Mouse (Mus musculus) forebrain, embryonic 15.5 days (tissue): ENCODE results near the gene Foxp1. TPM values are rescaled to one million over a fixed set of nuclear protein-coding genes. Genes with fewer than 3 reads are reported as not detected.

Source experiments
- ATAC-seq: fragments of 200-750 bp; cut with Nextera tagmentation; replicated peaks from 2 replicates; pipeline ENCODE4 v1.8.0; 2017; ENCODE audit warnings: mild to moderate bottlenecking, moderate TSS enrichment, moderate library complexity
- H3K27ac ChIP-seq: fragments of 300-500 bp; sonication (generic); replicated peaks from 2 replicates; pipeline ENCODE4 v1.5.1; 2015; ENCODE audit warnings: mild to moderate bottlenecking, inconsistent platforms
- H3K27me3 ChIP-seq: fragments of 300-500 bp; sonication (generic); 2 replicates; pipeline ENCODE4 v1.6.1; 2015; ENCODE audit warnings: inconsistent platforms
- H3K36me3 ChIP-seq: fragments of 300-500 bp; sonication (generic); 2 replicates; pipeline ENCODE4 v1.6.1; 2015; ENCODE audit warnings: mild to moderate bottlenecking, inconsistent platforms
- H3K4me1 ChIP-seq: fragments of 300-500 bp; sonication (generic); 2 replicates; pipeline ENCODE4 v1.6.1; 2015; ENCODE audit warnings: inconsistent platforms
- H3K4me2 ChIP-seq: fragments of 300-500 bp; sonication (generic); replicated peaks from 2 replicates; pipeline ENCODE4 v1.6.1; 2015; ENCODE audit warnings: mild to moderate bottlenecking, inconsistent platforms
- H3K4me3 ChIP-seq: fragments of 300-500 bp; sonication (generic); 2 replicates; pipeline ENCODE4 v1.5.1; 2015; ENCODE audit warnings: mild to moderate bottlenecking, inconsistent platforms
- H3K9ac ChIP-seq: fragments of 300-500 bp; sonication (generic); replicated peaks from 2 replicates; pipeline ENCODE4 v1.6.1; 2015; ENCODE audit warnings: mild to moderate bottlenecking, inconsistent platforms
- H3K9me3 ChIP-seq: fragments of 300-500 bp; sonication (generic); 2 replicates; pipeline ENCODE4 v1.6.1; 2016; ENCODE audit warnings: inconsistent platforms
- WGBS: fragments of 180-500 bp; shearing (Covaris S2); methylation state at CpG from one replicate; pipeline ENCODE4 v1.1.7; 2015; ENCODE audit warnings: mixed read lengths; 5-methylcytosine and 5-hydroxymethylcytosine counted together
- polyA plus RNA-seq: library from polyadenylated mRNA; unstranded; fragments of >200 nt; fragmentation: Nextera tagmentation; extraction: Ambion mirVana; gene quantifications from 2 replicates; pipeline ENCODE4 v1.2.1, GENCODE M21; 2015

Foxp1 gene
- polyA plus RNA-seq, 1 experiment from 2014 or later, result 102 TPM

DNA sequence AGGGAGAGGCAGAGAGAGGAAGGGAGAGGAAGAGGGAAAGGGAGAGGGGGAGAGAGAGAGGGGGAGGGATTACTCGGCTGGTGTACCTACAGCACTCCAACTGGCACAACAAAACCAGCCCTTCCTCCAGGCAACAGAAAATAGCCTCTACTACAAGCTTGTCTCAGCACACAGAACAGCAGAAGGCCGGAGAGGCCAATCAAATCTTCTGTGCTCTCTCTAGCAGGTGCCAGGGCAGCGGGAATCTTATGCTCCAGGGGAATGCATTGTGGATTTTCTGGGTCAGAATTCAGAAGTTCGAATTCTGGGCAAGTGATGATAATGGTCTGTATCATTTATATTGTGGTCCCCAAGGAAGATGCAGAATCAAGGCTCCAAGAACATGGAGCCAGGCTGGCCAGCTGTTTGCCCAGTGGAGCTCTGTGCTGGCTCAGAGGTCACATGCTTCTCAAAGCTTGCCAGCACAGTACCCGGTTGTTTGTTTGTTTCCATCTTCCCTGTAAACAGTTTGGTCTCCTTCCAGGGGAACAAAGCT is 11.8 kb upstream of the Foxp1 start:
- Histone ChIP-seq H3K27me3 (no peaks in the 10 kb centered on the region), H3K9ac (no peak overlapping the region), H3K9me3 (no peaks in the 10 kb centered on the region), H3K27ac (no peak overlapping the region), H3K36me3 (no peaks in the 10 kb centered on the region), H3K4me2 (no peak overlapping the region), H3K4me1 (no peaks in the 10 kb centered on the region), H3K4me3 (no peak overlapping the region)
- no peak for ATAC-seq
- WGBS, result 50% methylated on average over 5 of the region's 5 CpGs

GRCm38 (mm10) chr6:99532458-99532857 is 9.9 kb upstream of the Foxp1 start:
- H3K27me3 ChIP-seq, result no peaks in the 10 kb centered on the region
- H3K9ac ChIP-seq, result no peak overlapping the region
- 97% methylated on average over 4 of the region's 4 CpGs for WGBS
- H3K4me1 ChIP-seq, result no peaks in the 10 kb centered on the region
- no peaks in the 10 kb centered on the region for H3K9me3 ChIP-seq
- ATAC-seq, result no peak
- H3K4me3 ChIP-seq, result no peak overlapping the region
- H3K36me3 ChIP-seq, result no peaks in the 10 kb centered on the region
- no peak overlapping the region for H3K4me2 ChIP-seq
- H3K27ac ChIP-seq, result no peak overlapping the region

GRCm38 (mm10) chr6:99528972-99529371 is 6.5 kb upstream of the Foxp1 start:
- Histone ChIP-seq H3K9me3 (no peaks in the 10 kb centered on the region), H3K9ac (no peak overlapping the region), H3K36me3 (no peaks in the 10 kb centered on the region), H3K27me3 (no peaks in the 10 kb centered on the region), H3K4me1 (peaks cover 5% of the 10 kb centered on the region; the same call in 1 of the 2 replicates), H3K4me2 (no peak overlapping the region), H3K4me3 (no peak overlapping the region), H3K27ac (no peak overlapping the region)
- WGBS, result 71% methylated on average over 2 of the region's 2 CpGs
- no peak for ATAC-seq

DNA sequence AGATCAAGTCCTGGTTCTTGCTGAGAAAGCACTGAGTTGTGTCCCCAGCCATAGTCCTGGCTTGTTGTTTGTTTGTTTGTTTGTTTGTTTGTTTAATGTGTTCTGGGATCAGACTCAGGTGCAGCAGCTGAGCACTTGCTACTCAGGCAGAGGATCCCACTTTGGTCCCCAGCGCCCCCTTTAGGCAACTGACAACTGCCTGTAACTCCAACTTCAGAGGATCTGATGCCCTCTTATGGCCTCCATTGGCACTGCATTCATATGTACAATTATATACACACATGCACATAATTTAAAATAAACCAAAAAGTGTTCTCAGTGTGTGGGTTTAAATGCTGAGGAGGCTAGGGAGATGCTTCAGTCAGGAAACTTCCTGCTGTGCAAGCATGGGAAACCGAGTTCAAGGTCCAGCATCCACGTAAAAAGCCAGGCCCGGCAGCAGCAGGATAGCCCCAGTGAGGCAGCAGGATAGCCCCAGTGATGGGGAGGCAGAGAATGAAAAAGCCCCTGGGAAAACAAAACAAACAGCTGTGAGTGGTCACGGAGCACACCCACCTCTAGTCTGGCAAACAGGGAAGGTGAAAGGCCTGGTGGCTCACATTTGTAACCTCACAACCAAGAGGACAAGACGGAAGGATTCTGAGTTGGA is 5.1 kb upstream of the Foxp1 start:
- Histone ChIP-seq H3K9ac (no peak overlapping the region), H3K4me2 (no peak overlapping the region), H3K4me1 (peaks cover 12% of the 10 kb centered on the region; the same call in 1 of the 2 replicates), H3K27me3 (no peaks in the 10 kb centered on the region), H3K9me3 (no peaks in the 10 kb centered on the region), H3K36me3 (no peaks in the 10 kb centered on the region), H3K27ac (no peak overlapping the region), H3K4me3 (no peak overlapping the region)
- 94% methylated on average over 6 of the region's 6 CpGs for WGBS
- ATAC-seq, result no peak

GRCm38 (mm10) chr6:99525351-99525750 is 2.8 kb upstream of the Foxp1 start:
- Histone ChIP-seq H3K4me1 (peaks cover 12% of the 10 kb centered on the region; the same call in 1 of the 2 replicates), H3K27me3 (no peaks in the 10 kb centered on the region), H3K4me2 (0 out of 2 replicates have a peak overlapping the region, but pooled peaks have one; percentile 4), H3K4me3 (no peak overlapping the region), H3K27ac (peak overlapping the region; percentile 49; the same call in 1 of the 2 replicates), H3K36me3 (no peaks in the 10 kb centered on the region), H3K9ac (0 out of 2 replicates have a peak overlapping the region, but pooled peaks have one; percentile 13), H3K9me3 (no peaks in the 10 kb centered on the region)
- ATAC-seq, result no peak
- WGBS, result 37% methylated on average over 8 of the region's 8 CpGs

DNA sequence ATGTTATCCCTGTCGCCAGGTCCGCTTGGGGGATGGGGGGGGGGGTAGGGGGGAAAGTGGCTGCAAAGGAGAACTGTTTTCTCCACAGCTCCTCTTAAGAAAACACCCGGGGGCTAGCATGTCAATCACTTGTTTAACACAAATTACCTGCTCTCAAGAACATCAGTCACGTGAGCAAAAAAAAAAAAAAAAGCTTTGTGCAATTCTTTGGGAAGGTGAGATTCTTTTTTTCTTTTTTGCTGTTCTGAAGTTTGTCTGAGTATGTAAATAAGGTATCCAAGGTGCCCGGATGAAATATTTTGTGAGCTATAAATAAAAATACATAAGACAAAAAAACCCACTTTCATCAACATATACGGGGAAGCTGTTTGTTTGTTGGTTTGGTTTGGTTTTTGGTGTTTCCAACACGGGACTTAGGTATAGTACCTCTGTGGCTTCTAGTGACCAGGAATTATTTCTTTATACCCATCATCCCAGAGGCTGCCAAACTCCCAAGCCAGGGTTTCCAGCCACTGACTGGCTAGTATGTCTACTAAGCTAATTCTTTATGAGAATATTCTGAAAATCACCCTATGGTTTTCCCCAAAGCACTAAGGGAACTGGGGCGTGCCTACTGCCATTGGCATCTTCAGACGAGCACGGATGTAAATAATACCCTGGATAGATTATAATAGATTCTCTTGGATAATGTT is 1.3 kb upstream of the Foxp1 start:
- Histone ChIP-seq H3K9ac (peak overlapping the region; percentile 98), H3K27ac (peak overlapping the region; percentile 100), H3K9me3 (no peaks in the 10 kb centered on the region), H3K4me1 (peaks cover 18% of the 10 kb centered on the region; the same call in 1 of the 2 replicates), H3K4me3 (peak overlapping the region; percentile 62), H3K4me2 (peak overlapping the region; percentile 98), H3K36me3 (no peaks in the 10 kb centered on the region), H3K27me3 (no peaks in the 10 kb centered on the region)
- no peak for ATAC-seq
- 19% methylated on average over 10 of the region's 10 CpGs for WGBS

GRCm38 (mm10) chr6:99523109-99523632 is 650 bp upstream of the Foxp1 start:
- ATAC-seq, result peak; percentile 66
- Histone ChIP-seq H3K4me3 (peak overlapping the region; percentile 62), H3K27ac (peak overlapping the region; percentile 100), H3K4me1 (peaks cover 18% of the 10 kb centered on the region; the same call in 1 of the 2 replicates), H3K9ac (peak overlapping the region; percentile 98), H3K9me3 (no peaks in the 10 kb centered on the region), H3K36me3 (no peaks in the 10 kb centered on the region), H3K27me3 (no peaks in the 10 kb centered on the region), H3K4me2 (peak overlapping the region; percentile 98)
- WGBS, result 1% methylated on average over 22 of the region's 22 CpGs

DNA sequence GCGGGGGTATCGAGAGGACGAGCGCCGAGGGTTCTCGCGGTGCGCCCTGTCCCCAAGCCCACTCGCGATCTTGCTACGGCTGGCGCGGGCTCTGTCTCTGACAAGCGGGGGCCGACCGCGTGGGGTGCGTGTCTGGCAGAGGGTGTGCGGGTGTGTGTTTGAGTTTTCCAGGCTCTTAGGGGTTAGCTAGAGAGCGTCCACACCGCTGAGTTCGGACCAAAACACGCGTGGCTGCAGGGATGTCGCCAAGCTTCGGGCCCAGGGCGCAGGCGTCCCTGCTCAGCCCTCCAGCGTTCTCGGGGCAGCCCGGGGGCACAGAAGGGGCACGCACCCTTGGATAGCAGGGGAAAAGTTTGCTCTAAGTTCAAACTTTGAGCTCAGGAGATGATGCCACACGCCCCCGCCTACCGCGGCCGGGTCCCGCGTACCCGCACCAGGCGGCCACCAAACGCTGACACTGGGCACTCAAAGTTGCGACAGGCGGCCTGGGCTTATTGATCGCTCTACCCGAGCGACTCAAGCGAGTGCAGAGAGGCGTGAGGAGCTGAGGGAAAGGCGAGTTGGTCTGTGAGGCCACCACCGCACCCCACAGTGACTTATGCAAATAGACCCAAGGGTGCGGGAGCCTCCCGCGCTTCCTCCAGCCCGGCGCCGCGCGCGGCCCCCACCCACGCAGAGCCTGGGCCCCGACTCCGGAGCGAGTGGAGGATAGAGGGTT is 721 bp downstream of the Foxp1 start:
- Histone ChIP-seq H3K9ac (peak overlapping the region; percentile 98), H3K4me2 (peak overlapping the region; percentile 98), H3K27me3 (no peaks in the 10 kb centered on the region), H3K4me1 (peaks cover 24% of the 10 kb centered on the region; the same call in 1 of the 2 replicates), H3K36me3 (no peaks in the 10 kb centered on the region), H3K27ac (peak overlapping the region; percentile 100), H3K4me3 (peak overlapping the region; percentile 62), H3K9me3 (no peaks in the 10 kb centered on the region)
- peak; percentile 13 for ATAC-seq
- 0% methylated on average over 64 of the region's 64 CpGs for WGBS

DNA sequence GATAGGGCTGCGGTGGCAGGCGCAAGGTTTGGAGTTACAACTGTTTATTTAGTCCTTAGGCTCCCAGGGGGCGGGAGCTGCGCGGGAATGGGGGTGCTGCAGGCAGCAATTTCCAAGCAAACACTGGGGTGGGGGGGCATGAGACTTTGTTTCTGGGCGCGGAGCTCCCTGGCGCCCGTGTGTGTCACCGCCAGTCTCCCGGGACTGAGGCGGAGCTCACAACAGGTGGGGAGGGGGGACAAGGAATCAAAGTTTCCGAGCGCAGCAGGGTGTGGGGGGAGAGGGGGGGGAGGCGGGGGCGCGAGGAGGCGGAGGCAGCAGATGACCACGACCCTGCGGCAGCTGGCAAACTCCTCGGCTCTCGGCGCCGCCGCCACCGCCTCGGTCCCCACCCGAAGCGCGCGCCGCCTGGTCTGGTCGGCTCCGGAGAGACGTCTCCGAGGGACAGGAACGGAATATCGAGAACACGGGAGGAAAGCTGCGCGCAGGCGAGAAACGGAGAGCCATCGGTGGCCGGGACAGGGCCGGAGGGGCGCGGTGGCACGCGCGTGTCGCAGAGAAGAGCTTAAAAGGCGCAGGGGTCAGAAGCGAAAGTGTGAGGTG is 1.4 kb downstream of the Foxp1 start:
- H3K4me2 ChIP-seq, result peak overlapping the region; percentile 98
- peak overlapping the region; percentile 62 for H3K4me3 ChIP-seq
- WGBS, result under 1% methylated on average over 51 of the region's 54 CpGs
- H3K36me3 ChIP-seq, result no peaks in the 10 kb centered on the region
- H3K9me3 ChIP-seq, result no peaks in the 10 kb centered on the region
- H3K9ac ChIP-seq, result peak overlapping the region; percentile 98
- peak overlapping the region; percentile 100 for H3K27ac ChIP-seq
- peaks cover 28% of the 10 kb centered on the region for H3K4me1 ChIP-seq
- ATAC-seq, result peak; percentile 46
- no peaks in the 10 kb centered on the region for H3K27me3 ChIP-seq

DNA sequence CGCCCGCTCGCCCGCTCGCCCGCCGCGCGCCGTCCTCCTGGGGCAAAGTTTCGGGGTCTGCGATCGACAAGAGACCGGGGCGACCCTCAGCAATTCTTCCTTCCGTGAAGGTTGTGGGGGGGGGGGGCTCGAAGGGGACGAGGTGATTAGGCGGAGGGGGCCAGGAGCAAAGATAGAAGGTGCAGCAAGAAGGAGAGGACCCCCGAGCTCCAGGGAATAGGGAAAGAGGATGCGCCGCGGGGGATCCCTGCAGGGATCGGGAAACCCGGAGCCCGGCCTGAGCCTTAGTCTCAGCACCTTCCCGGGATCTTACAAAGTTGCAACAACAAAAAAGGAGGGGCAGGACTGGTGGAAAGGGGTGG is 1.9 kb downstream of the Foxp1 start:
- peak overlapping the region; percentile 98 for H3K9ac ChIP-seq
- H3K4me2 ChIP-seq, result peak overlapping the region; percentile 98
- peak overlapping the region; percentile 62 for H3K4me3 ChIP-seq
- peaks cover 28% of the 10 kb centered on the region for H3K4me1 ChIP-seq
- H3K9me3 ChIP-seq, result no peaks in the 10 kb centered on the region
- ATAC-seq, result peak; percentile 55
- no peaks in the 10 kb centered on the region for H3K27me3 ChIP-seq
- no peaks in the 10 kb centered on the region for H3K36me3 ChIP-seq
- WGBS, result under 1% methylated on average over 25 of the region's 27 CpGs
- H3K27ac ChIP-seq, result peak overlapping the region; percentile 100

GRCm38 (mm10) chr6:99519806-99520675 is 2.5 kb downstream of the Foxp1 start:
- Histone ChIP-seq H3K36me3 (no peaks in the 10 kb centered on the region), H3K9me3 (no peaks in the 10 kb centered on the region), H3K27ac (peak overlapping the region; percentile 100), H3K27me3 (no peaks in the 10 kb centered on the region), H3K4me3 (peak overlapping the region; percentile 62), H3K9ac (peak overlapping the region; percentile 98), H3K4me2 (peak overlapping the region; percentile 98), H3K4me1 (peaks cover 25% of the 10 kb centered on the region)
- ATAC-seq, result 0 out of 2 replicates have a peak, but pooled peaks have one; percentile 4
- WGBS, result 2% methylated on average over 38 of the region's 38 CpGs
